Mouse (Mus musculus): ENCODE results near the gene Specc1l. TPM values are rescaled to one million over a fixed set of nuclear protein-coding genes. Genes with fewer than 3 reads are reported as not detected.

Gene Specc1l
- total RNA-seq (2021) = 10 to 100 TPM; 41.0 to 41.7 TPM
- long read RNA-seq, experiment 1, full-length matches to known transcripts = 4 of 30 reads
- long read RNA-seq, experiment 1, partial matches to known transcripts = 9 of 30 reads
- long read RNA-seq, experiment 1, other reads (novel, unspliced or antisense) = 17 of 30 reads
- long read RNA-seq, experiment 2, full-length matches to known transcripts = 2 of 15 reads
- long read RNA-seq, experiment 2, partial matches to known transcripts = 3 of 15 reads
- long read RNA-seq, experiment 2, other reads (novel, unspliced or antisense) = 10 of 15 reads

DNA sequence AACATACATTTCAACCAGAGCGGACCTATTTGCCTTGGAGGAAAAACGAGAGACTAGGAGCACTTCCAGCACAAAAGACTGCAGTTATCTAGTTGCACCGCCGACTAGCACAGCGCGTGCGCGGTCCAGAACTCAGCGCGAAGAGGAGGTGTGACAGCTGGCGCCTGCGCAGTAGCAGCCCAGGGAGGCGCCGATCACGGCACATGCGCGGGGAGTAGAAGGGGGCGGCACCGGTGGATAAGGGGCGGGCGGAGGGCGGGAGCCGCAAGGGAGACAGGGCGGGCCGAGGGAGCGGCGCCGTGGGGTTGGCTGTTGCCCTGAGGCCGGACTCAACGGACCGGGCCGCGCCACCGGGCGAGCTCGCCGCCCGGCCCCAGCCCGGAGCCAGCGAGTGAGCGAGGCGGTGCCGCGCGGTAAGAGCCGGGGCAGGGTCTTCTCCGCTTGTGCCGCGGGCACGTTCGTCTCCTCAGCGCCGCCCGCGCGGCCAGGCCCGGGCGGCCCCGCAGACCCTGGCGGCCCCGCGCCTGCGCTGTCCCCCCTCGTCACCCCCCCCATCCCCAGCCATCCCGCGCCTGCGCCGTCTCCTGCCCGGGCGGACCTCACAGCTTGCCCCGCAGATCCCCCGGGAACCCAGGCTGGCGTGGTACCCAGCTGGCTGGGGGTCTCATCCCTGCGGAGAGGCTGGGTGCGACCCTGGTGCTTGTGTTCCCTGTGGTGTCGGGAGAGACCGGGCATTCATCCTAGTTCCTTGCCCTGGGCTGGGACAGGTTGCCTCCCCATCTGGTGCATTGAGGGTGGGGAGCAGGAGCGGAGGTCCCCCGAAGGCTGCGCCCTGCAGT is at the start of gene Specc1l:
Specc1l (plus strand) TSS at position 267 of the 839 bp plus-strand sequence.
- DNase-seq = peak; percentile 95 to 97

GRCm38 (mm10) chr10:75165825-75166481 is 45.9 kb upstream of the Specc1l start:
- peak in 1 of 2 experiments; percentile 32 for DNase-seq

- DNase-seq = no peak
Measured at GRCm38 (mm10) chr10:75166601-75167000, 45.3 kb upstream of the Specc1l start.

- DNase-seq = peak; percentile 61 to 80
Measured at GRCm38 (mm10) chr10:75170207-75170850, 41.5 kb upstream of the Specc1l start.

DNA sequence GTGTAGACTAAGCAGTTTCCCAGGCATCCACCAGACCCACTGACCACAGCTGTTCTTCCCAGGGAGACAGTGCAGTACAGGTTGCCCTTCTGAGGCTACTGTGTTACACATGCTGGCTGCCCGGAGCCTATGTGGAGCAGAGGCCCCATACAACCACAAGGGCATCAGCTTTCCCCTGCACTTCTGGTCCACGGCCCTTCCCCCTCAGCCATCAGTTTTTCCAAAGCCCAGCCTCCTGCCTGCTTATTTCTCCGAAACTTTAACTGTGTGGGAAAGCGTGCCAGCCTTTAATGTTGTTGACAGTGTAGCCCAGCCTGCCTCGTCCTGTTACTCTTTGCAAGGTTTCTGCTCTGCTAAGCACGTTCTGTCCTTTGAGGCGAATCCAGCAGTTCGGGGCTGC is 38.8 kb upstream of the Specc1l start:
- DNase-seq = peak in 1 of 2 experiments; percentile 1

DNA sequence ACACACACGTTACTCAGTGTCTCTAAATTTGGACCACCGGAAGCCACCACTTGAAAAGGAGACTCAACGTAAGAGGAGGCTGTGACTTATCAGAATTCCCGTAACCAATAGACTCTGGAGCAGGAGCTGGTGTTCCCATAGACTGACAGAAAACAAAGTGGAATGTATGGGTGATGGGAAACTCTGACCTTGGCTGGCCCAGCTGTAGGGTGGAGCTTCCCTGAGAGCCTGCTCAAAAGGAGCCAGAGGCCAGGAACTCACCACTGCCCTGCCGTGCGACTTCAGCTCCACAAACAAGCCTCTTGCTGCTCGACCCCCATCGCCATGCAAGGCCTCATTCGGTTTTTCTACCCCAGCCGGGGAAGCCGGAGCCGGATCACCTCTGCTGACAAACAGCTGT is 38.2 kb upstream of the Specc1l start:
- DNase-seq = peak in 1 of 2 experiments; percentile 48

GRCm38 (mm10) chr10:75176494-75176893 is 35.4 kb upstream of the Specc1l start:
- peak in 1 of 2 experiments; percentile 55 for DNase-seq

DNA sequence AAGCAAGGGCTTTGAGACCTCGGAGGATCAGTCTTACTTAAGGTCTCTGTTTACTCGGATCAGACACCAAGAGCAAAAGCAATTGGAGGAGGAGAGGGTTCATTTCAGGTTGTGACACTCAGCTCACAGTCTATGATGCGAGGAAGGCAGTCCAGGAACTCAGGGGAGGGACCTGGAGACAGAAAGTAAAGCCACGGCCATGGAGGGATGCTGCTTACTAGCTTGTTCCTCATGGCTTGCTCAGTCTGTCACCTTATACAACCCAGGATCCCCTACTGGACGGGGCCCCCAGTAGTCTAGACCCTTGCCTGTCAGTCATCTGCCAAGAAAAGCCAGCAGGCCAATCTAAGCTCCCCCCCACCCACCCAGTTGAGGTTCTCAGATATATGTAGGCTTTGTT is 33.0 kb upstream of the Specc1l start:
- no peak for DNase-seq

DNA sequence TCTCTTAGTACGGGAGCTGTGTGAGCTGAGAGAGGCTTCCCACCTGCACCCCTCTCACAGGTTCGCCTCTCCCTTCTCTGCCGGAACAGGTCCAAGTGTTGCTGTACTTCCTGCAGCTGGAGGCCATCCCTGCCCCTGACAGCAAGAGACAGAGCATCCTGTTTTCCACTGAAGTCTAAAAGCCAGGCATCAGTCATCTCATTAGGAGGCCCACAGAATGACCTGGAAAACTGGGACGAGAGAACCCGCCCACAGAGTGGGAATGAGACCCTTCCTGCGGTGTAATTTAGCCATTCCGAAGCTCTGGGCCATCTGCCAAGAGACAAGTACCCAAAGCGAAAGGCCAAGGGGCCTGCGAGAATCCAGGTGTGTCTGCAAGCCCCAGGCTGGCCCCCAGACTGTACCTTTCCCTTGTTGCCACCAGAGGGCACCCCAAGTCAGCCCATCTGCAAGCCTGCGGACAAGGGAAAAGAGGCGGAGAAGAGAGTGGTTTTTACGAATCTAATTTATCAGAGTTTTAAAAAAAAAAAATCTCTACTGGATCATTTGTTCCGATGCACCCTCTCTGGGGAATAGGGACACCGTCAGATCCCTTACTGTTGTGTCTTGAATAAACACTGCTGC is 29.6 kb upstream of the Specc1l start:
- peak; percentile 74 to 86 for DNase-seq

- DNase-seq = no peak
Measured at GRCm38 (mm10) chr10:75184826-75185225, 27.0 kb upstream of the Specc1l start.

DNA sequence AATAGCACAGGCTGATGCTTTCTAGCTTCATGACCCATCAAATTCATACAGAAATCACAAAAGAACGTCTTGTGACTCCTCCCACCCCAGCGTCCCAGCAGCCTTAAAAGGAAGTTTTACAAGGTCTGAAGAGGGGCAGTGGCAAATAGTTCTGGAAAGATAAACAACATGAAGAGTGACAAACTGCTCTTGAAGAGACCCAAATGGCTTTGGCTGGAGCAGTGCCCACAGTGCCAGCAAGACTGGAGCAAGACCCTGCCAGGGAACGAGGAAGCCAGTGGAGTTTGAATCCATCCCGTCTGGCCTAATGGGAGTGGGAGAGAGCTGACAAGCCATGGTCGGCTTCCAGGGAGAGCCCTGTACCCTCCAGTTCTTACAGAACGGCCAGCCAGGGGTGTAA is 25.3 kb upstream of the Specc1l start:
- no peak for DNase-seq

- DNase-seq = no peak
Measured at GRCm38 (mm10) chr10:75187366-75188056, 24.4 kb upstream of the Specc1l start.

GRCm38 (mm10) chr10:75191647-75192046 is 20.2 kb upstream of the Specc1l start:
- no peak for DNase-seq

DNA sequence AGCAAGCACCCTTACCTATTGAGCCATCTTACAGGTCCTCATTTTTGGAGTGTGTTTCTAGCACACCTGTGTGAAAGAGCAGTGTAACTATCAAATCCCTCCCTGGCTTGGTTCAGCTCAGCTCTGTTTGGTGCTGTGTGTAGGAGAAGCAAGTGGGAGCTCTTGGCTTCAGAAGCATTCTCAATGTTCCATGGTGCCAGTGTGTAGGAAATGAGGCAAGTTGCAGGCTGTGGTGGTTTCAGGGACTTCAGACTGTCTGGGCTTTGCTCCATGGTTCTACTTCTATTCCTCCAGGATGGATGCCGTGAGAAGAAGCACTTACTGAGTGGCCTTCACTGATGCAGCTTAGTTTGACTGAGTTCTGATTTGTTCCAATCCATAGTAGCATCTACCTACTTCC is 14.1 kb upstream of the Specc1l start:
- DNase-seq = no peak

DNA sequence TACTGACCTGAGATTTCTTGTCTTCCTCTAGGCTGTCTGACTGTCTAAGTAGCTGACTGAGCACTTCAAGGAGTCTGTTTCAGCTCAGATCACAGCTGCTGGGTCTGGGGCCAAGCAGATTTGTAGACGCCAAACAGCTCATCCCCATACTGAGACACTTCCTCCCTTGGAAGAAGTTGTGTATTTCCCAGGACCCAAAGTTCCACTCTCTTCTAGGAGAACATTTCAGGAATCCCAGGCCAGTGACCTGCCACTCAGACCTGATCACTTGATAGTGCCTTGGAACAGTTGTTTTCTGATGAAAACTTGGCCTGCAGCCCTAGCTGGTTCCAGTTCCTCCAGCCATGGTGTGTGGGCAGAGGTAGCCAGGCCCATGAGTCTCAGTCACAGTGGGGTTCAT is 11.1 kb upstream of the Specc1l start:
- no peak for DNase-seq

GRCm38 (mm10) chr10:75206192-75206591 is 5.7 kb upstream of the Specc1l start:
- no peak for DNase-seq

DNA sequence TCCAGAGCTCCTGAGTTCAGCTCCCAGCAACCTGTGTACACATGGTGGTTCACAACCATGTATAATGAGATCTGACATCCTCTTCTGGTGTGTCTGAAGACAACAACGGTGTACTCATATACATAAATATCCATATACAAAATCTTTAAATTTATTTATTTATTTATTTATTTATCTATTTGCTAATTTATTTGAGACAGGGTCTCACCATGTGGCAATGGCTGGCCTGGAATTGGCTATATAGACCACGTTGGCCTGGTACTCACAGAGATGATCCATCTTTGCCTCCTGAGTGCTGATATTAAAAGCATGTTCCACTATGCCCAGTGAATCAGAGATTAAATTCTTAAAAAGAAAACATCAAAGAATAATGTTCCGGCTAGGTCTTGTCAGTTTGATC is 1.0 kb upstream of the Specc1l start:
- DNase-seq = no peak

DNA sequence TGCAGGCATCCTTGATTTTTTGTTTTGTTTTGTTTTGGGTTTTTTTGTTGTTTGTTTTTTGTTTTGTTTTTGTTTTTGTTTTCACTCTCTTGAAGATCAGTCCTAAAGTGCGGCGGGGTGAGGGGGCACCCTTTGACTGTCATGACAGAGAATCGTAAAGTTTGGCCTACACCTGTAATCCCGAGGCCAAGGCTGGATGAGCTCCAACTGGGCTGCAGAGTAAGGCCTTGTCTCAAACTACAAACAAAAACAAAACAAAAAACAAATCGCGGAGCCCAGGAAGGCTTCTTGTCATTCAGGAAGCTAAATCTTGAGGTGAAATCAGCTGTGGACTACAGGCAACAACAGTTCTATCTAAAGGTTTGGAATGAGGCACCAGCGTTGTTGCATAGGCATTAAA is 1.1 kb downstream of the Specc1l start:
- DNase-seq = peak; percentile 12 to 47

DNA sequence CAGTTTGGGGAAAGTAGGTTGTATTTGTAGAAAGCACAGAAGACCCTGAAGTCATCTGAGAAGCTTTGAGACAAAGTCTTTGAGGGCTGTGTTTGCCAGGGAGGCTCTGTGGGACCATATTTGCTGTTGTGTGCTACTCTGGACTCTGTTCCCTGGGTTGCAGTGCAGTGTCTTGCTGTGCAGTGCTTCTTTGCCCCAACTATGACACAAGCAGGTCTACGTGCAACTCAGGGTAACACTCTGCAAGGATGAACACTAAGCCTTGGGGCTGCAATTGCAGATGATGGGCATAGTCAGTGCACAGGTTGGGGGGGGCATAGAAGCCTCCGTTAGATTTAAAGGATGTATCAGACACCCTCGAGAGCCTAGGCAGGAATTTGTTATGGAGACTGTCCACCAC is 8.8 kb downstream of the Specc1l start:
- DNase-seq = no peak

- DNase-seq = peak in 1 of 2 experiments; percentile 20
Measured at GRCm38 (mm10) chr10:75221936-75222610, 10.2 kb downstream of the Specc1l start.

- DNase-seq = peak; percentile 41 to 69
Measured at GRCm38 (mm10) chr10:75222611-75222998, 10.7 kb downstream of the Specc1l start.
